Mouse (Mus musculus) ES-E14 (cell line): ENCODE measurements around the gene Ldlrap1. TPM values are rescaled to one million over a fixed set of nuclear protein-coding genes. Genes with fewer than 3 reads are reported as not detected.

Experiments used
- DNase-seq: peaks from one replicate; pipeline ENCODE4 v3.0.0-alpha.2; 2013; ENCODE audit warnings: low read depth, low spot score
- H3K27ac ChIP-seq: 2 replicates; pipeline ENCODE4 v1.5.1; 2012; ENCODE audit warnings: low read depth, mild to moderate bottlenecking, low read length, moderate library complexity, mixed read lengths; ENCODE audit not compliant: poor library complexity, insufficient read depth, severe bottlenecking
- H3K36me3 ChIP-seq: 2 replicates; pipeline ENCODE4 v1.6.1; 2012; ENCODE audit warnings: mild to moderate bottlenecking, low read length, moderate library complexity, mixed read lengths; ENCODE audit not compliant: control insufficient read depth, poor library complexity, insufficient read depth, severe bottlenecking
- H3K4me1 ChIP-seq, 2 experiments: fragments of 150-350 bp in 1 of 2; sonication (generic) in 1 of 2; 2 replicates each; pipeline ENCODE4 v1.6.1; 2012; ENCODE audit warnings: low read length in 2 of 2, mild to moderate bottlenecking in 1 of 2, mixed read lengths in 1 of 2; ENCODE audit not compliant: control insufficient read depth in 2 of 2, insufficient read depth in 2 of 2, poor library complexity in 1 of 2
- H3K4me3 ChIP-seq, 2 experiments: fragments of 150-350 bp in 1 of 2; sonication (generic) in 1 of 2; 2 replicates each; pipeline ENCODE4 v1.5.1; 2012; ENCODE audit warnings: low read length in 2 of 2, low read depth in 1 of 2, mild to moderate bottlenecking in 1 of 2, mixed read lengths in 1 of 2; ENCODE audit not compliant: insufficient read depth in 1 of 2, poor library complexity in 1 of 2, severe bottlenecking in 1 of 2
- H3K9ac ChIP-seq: 2 replicates; pipeline ENCODE4 v1.6.1; 2012; ENCODE audit warnings: low read depth, mild to moderate bottlenecking, low read length, mixed read lengths; ENCODE audit not compliant: poor library complexity, insufficient read depth, severe bottlenecking
- H3K9me3 ChIP-seq: fragments of 150-350 bp; sonication (generic); 2 replicates; pipeline ENCODE4 v1.6.1; 2012; ENCODE audit warnings: low read depth, mild to moderate bottlenecking, low read length; ENCODE audit not compliant: control insufficient read depth, insufficient read depth
- CHD2 ChIP-seq: IDR thresholded peaks from 2 replicates; pipeline ENCODE4 v1.6.1; 2014; ENCODE audit warnings: mild to moderate bottlenecking, low read depth, low read length, inconsistent platforms
- HCFC1 ChIP-seq: IDR thresholded peaks from 2 replicates; pipeline ENCODE4 v1.6.1; 2012; ENCODE audit warnings: low read length, inconsistent platforms, borderline replicate concordance; ENCODE audit not compliant: insufficient read depth
- MAFK ChIP-seq: IDR thresholded peaks from 2 replicates; pipeline ENCODE4 v1.6.1; 2014; ENCODE audit warnings: mild to moderate bottlenecking, low read depth, low read length, inconsistent platforms; ENCODE audit not compliant: insufficient read depth
- ZC3H11A ChIP-seq: IDR thresholded peaks from 2 replicates; pipeline ENCODE4 v1.6.1; 2012; ENCODE audit warnings: low read depth, mild to moderate bottlenecking, inconsistent platforms, low read length, borderline replicate concordance
- ZNF384 ChIP-seq: IDR thresholded peaks from 2 replicates; pipeline ENCODE4 v1.6.1; 2012; ENCODE audit warnings: low read depth, low read length, inconsistent platforms
- in situ Hi-C, 2 experiments: fragments of 600-800 bp; cut with MboI; formaldehyde crosslinking; loops; one replicate each; pipeline ENCODE4 v1.15.1; 2025; ENCODE audit warnings: low sequenced_read_pairs in 2 of 2, inconsistent platforms in 1 of 2; ENCODE audit not compliant: unreplicated experiment in 2 of 2
- total RNA-seq: library from RNA; depleted of rRNA; stranded (reverse); fragments of 300-350 nt; gene quantifications from 2 replicates; pipeline ENCODE4 v1.2.3, GENCODE M21; 2012

Ldlrap1 gene
- total RNA-seq, 1 experiment = 15.0 TPM

GRCm38 (mm10) chr4:134705311-134705710 is 62.5 kb downstream of the Ldlrap1 start:
- in situ Hi-C loops = no loop called here
- TF ChIP-seq ZC3H11A (no peak), MAFK (no peak), ZNF384 (no peak), CHD2 (no peak), HCFC1 (no peak)
- no peaks in the 10 kb centered on the region for H3K36me3 ChIP-seq
- DNase-seq = no peak
- H3K4me1 ChIP-seq = peaks cover 0 to 3% of the 10 kb centered on the region in 2 experiments; a peak in 1 of 4 replicates
- H3K27ac ChIP-seq = no peak overlapping the region
- H3K9me3 ChIP-seq = no peaks in the 10 kb centered on the region
- no peak overlapping the region for H3K4me3 ChIP-seq
- no peak overlapping the region for H3K9ac ChIP-seq

- Histone ChIP-seq H3K9ac (peak overlapping the region; percentile 68), H3K4me3 (peak overlapping the region; percentile 76), H3K27ac (no peak overlapping the region), H3K4me1 (peaks cover 0 to 3% of the 10 kb centered on the region in 2 experiments; a peak in 1 of 4 replicates), H3K36me3 (no peaks in the 10 kb centered on the region), H3K9me3 (no peaks in the 10 kb centered on the region)
- TF ChIP-seq CHD2 (no peak), ZNF384 (no peak), MAFK (no peak), ZC3H11A (no peak), HCFC1 (no peak)
- no peak for DNase-seq
- in situ Hi-C loops = no loop called here
Measured at GRCm38 (mm10) chr4:134704590-134704989, 63.2 kb downstream of the Ldlrap1 start.

GRCm38 (mm10) chr4:134703835-134704546 is 63.8 kb downstream of the Ldlrap1 start, which contains the start of gene Man1c1:
TSS of gene Man1c1 (minus strand) at chr4:134704290.
- Histone ChIP-seq H3K36me3 (no peaks in the 10 kb centered on the region), H3K4me1 (peaks cover 0 to 3% of the 10 kb centered on the region in 2 experiments; a peak in 1 of 4 replicates), H3K27ac (no peak within 1 kb of the TSS), H3K4me3 (peak within 1 kb of the TSS; percentile 76 to 77), H3K9me3 (no peaks in the 10 kb centered on the region), H3K9ac (peak within 1 kb of the TSS; percentile 68)
- in situ Hi-C loops = no loop called here
- peak; percentile 94 for DNase-seq
- TF ChIP-seq HCFC1 (0 out of 2 replicates have a peak, but pooled peaks have one; percentile 48), MAFK (no peak)

- in situ Hi-C loops = no loop called here
- Histone ChIP-seq H3K9ac (peak overlapping the region; percentile 62), H3K4me1 (peaks cover 0 to 3% of the 10 kb centered on the region in 2 experiments; a peak in 1 of 4 replicates), H3K9me3 (no peaks in the 10 kb centered on the region), H3K27ac (no peak overlapping the region), H3K36me3 (no peaks in the 10 kb centered on the region), H3K4me3 (peak overlapping the region; percentile 70 to 77)
- no peak for TF ChIP-seq CHD2
- TF ChIP-seq HCFC1 = no peak
- TF ChIP-seq ZC3H11A = no peak
- no peak for TF ChIP-seq ZNF384
- no peak for TF ChIP-seq MAFK
- DNase-seq = no peak
Measured at GRCm38 (mm10) chr4:134702981-134703834, 64.6 kb downstream of the Ldlrap1 start.
